Mouse (Mus musculus): Measurements from ENCODE around the gene Ralgps2.

Gene Ralgps2

GRCm38 (mm10) chr1:156770845-156771244 is 168.6 kb downstream of the Ralgps2 start:
- no peak for DNase-seq (ENCODE audit: low read depth, low spot score)

DNA sequence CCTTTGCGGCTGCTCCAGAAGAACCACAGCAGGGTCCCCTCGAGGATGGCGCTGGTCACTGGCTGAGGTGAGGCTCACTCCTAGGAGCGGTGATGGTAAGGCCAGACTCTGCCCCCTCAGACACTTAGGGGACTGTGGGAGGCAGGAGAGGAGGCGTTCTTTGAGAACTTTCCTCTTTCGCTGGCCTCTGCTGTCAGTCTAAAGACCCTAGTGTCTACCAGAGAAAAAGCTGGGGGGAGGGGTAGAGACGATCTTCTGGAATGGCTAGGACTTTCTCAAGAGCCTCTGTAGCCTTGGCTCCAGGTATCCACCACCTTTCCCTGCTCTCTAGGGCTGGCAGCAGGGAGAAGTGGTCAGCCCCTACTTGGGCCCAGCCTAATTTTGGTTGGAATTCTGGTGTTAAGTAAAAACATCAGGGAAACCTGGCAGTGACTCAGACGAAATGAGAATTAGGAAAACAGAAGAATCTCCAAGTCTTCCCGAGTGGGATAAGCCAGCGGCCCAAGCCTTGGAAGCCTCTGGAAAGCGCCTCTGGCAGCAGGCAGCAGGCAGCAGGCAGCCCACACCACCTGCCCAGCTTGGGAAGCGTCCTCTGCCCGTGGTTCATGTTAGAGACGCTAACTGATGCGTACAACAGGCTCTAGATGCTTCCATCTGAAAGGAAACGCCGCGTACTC is 169.7 kb downstream of the Ralgps2 start:
- DNase-seq (ENCODE audit: low read depth, low spot score) = no peak

DNA sequence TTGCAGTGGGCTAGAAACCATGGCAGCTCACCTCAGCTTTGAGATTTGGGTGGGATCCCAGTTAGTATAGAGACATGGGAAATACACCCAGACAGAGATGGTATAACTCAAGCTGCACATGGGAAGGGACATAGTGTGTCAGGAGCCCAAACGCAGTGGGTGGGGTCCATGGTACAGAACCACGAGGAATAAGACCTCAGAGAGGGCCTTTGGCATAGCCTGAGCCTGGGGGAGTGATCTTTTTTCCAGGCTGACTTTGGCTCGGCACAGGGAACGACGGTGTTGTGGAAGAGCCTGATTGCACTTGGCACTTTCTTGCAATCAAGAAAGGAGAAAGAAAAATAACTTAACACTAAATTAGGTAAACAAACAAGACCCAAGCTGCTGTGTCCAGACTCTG is 170.3 kb downstream of the Ralgps2 start:
- DNase-seq (ENCODE audit: low read depth, low spot score) = no peak

DNA sequence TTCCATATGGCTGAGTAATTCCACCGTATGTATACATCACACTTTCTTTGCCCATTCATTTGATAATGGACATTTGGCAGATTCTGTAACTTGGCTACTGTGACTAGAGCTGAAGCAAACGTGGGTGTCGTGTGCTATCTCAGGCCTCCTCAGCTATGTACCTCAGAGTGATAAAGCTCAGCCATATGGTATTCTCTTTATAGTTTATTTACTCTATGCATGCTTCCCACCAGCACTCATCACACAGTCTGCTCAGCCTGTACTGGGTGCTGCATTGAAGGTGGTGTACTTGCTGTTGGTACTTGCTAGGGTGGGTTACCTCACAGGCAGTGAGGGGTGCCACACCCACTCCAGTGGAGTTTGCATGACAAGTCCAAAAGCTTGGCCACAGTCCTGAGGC is 174.1 kb downstream of the Ralgps2 start:
- no peak for DNase-seq (ENCODE audit: low read depth, low spot score)

GRCm38 (mm10) chr1:156764584-156764983 is 174.8 kb downstream of the Ralgps2 start:
- DNase-seq (ENCODE audit: low read depth, low spot score) = no peak

GRCm38 (mm10) chr1:156763280-156763679 is 176.1 kb downstream of the Ralgps2 start:
- no peak for DNase-seq (ENCODE audit: low read depth, low spot score)

- DNase-seq (ENCODE audit: low read depth, low spot score) = no peak
Measured at GRCm38 (mm10) chr1:156761430-156761801, 178.0 kb downstream of the Ralgps2 start.

DNA sequence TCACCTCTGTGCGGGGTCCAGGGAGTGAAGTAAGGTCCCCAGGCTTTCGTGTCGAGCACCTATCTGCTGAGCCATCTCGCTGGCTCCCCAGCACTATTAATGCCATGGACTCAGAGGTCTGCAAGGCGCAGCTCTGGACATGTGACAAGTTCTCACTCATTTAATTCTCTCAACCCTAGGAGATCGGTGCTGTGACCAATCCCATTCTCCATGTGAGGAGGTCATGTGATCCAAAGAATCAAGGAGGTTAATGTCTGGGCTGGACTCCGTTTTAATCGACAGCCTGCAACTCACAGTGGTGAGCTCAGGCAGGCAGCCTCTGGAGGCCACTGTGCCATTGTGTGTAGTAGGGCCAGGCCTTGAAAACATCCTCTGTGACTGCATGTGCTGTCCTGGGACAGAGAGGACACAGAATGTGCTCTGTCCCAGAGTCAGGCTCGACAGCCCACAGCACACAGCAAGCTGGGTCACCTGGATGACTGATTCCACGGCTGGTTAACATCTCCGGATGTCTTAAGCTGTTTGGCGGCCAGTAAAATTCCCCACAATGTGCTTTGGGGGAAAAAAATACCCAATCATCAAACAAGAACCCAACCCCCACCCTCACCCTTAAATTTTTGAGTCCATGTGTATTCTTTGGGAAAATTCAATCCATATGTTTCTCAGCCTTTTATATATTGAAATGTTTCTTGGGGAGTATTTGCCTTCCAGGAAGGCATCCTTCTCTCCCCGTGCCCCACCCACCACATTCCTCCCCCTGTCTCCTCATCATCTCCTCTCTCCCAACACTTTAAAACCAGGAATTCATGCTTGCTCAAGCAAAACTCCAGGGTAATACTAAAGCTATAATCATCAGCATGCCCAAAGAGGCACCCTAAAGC is 178.6 kb downstream of the Ralgps2 start:
- DNase-seq (ENCODE audit: low read depth, low spot score) = no peak

DNA sequence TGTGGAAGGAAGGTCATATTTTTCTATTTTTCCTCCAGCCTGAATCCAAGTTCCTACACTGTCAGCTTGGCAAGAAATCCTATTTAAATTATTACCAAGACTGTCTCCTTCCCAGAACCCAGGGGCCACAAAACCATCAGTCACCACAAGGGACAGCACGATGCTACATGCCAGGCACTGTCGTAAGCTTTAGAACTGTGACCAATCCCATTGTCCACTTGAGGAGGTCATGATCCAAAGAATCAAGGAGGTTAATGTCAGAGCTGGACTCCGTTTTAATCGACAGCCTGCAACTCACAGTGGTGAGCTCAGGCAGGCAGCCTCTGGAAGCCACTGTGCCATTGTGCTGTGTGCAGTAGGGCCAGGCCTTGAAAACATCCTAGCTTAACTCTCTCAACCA is 181.1 kb downstream of the Ralgps2 start:
- DNase-seq (ENCODE audit: low read depth, low spot score) = no peak

GRCm38 (mm10) chr1:156754608-156755413 is 184.6 kb downstream of the Ralgps2 start:
- no peak for DNase-seq (ENCODE audit: low read depth, low spot score)

All from retina, postnatal 7 days (tissue).